ENCODE assay signal across 9 mouse cellular contexts in the genomic region with DNA sequence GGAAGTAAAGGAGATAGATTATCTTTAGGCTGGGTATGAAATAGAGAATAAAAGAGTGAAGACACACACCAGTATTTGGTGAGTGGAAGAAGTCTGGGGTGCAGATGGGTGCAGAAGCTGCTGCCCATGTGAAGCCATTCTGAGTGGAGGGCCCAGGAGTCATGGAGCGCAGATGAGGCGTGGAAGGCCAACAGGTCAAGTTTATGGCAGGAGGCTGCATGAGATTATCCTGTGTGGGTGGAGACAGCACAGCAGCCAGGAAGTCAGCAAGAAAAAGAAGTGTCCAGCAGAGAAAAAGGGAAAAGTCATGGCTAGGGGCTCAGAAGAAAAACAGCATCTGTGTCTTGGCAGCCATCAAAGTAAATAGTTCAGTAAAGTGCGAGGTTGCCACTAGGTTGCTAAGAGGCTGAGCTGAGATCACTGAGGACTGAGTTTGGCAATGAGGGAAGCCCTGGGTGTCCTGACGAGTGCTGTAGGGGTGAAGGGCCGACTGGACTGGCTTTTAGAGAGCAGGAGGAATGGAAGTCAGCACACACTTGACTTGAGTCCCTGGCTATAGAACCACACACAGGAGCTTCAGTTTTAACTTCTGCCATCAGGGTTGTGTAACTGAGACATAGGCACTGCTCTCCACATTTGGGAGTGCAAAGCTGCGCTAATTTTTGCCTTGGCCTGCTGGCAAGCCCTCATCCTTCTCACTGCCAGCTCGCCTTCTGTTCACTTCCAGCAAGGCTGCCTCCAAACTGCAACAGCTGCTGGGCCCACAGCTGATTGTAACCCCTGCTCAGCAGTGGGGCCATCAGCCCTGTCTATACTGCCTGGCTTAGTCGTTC. TPM values are rescaled to one million over a fixed set of nuclear protein-coding genes. Genes with fewer than 3 reads are reported as not detected.
DNase-seq lines count a peak whose midpoint lies in the region; ATAC-seq and TF ChIP-seq lines count a peak whose summit lies in the region.
"Had no signal": no experiment of that assay in that cellular context is flagged by ENCODE, and none has a peak within 500 bp of the region (broad histone marks: within the 10 kb centered on the region; RNA-seq: fewer than 3 reads in every experiment).

No protein-coding gene starts in this region.

- 71% methylated on average over 8 of the region's 8 CpGs for WGBS in midbrain, embryonic 11.5 days
- 78% methylated on average over 8 of the region's 8 CpGs for WGBS in midbrain, embryonic 10.5 days
- 47% methylated on average over 8 of the region's 8 CpGs for WGBS in hindbrain, embryonic 15.5 days
- 52% methylated on average over 8 of the region's 8 CpGs for WGBS in lung, embryonic 14.5 days
- 51% methylated on average over 8 of the region's 8 CpGs for WGBS in small intestine, adult 2 months

- H3K9ac ChIP-seq in midbrain, embryonic 11.5 days (ENCODE audit: low read length): 0 out of 2 replicates have a peak overlapping the region, but pooled peaks have one; percentile 30
- H3K9ac ChIP-seq in hindbrain, embryonic 15.5 days: no peak overlapping the region
- H3K9ac ChIP-seq in lung, embryonic 14.5 days: no peak overlapping the region

- TF ChIP-seq POLR2A in small intestine, adult 2 months (IDR thresholded peaks at IDR 0.05; ENCODE audit: low read depth, low read length): no peak

- no peaks in the 10 kb centered on the region for H3K4me1 ChIP-seq in midbrain, embryonic 11.5 days (ENCODE audit: control insufficient read depth, insufficient read depth, low read length)
- H3K4me1 ChIP-seq in midbrain, embryonic 10.5 days: peaks cover 11% of the 10 kb centered on the region
- peaks cover 28% of the 10 kb centered on the region for H3K4me1 ChIP-seq in hindbrain, embryonic 15.5 days (replicated peaks)
- no peaks in the 10 kb centered on the region; the same call in 1 of the 2 replicates for H3K4me1 ChIP-seq in lung, embryonic 14.5 days (ENCODE audit: insufficient read depth)
- peaks cover 25% of the 10 kb centered on the region for H3K4me1 ChIP-seq in small intestine, adult 2 months (ENCODE audit: control insufficient read depth, insufficient read depth, insufficient read length, low read length)

- ATAC-seq in midbrain, embryonic 11.5 days (ENCODE audit: low FRiP score): no peak
- ATAC-seq in hindbrain, embryonic 15.5 days (ENCODE audit: low FRiP score, low read depth): peak; percentile 85
- no peak; the same call in 1 of the 2 replicates for ATAC-seq in lung, embryonic 14.5 days (ENCODE audit: insufficient read depth)

- no peak overlapping the region for H3K4me2 ChIP-seq in midbrain, embryonic 11.5 days
- H3K4me2 ChIP-seq in hindbrain, embryonic 15.5 days: 0 out of 2 replicates have a peak overlapping the region, but pooled peaks have one; percentile 8
- H3K4me2 ChIP-seq in lung, embryonic 14.5 days: no peak overlapping the region

- no peak overlapping the region for H3K4me3 ChIP-seq in midbrain, embryonic 11.5 days (ENCODE audit: low read depth, low read length)
- no peak overlapping the region for H3K4me3 ChIP-seq in midbrain, embryonic 10.5 days
- H3K4me3 ChIP-seq in hindbrain, embryonic 15.5 days: no peak overlapping the region
- no peak overlapping the region for H3K4me3 ChIP-seq in lung, embryonic 14.5 days (ENCODE audit: low read depth, low read length)
- no peak overlapping the region for H3K4me3 ChIP-seq in small intestine, adult 2 months (ENCODE audit: low read depth, low read length)
- H3K4me3 ChIP-seq: erythroblast, embryonic 14.5 days had no signal

- no peaks in the 10 kb centered on the region for H3K27me3 ChIP-seq in midbrain, embryonic 11.5 days (ENCODE audit: control insufficient read depth, insufficient read depth, low read length)
- no peaks in the 10 kb centered on the region for H3K27me3 ChIP-seq in midbrain, embryonic 10.5 days (ENCODE audit: low read depth, poor library complexity, severe bottlenecking)
- no peaks in the 10 kb centered on the region for H3K27me3 ChIP-seq in hindbrain, embryonic 15.5 days
- no peaks in the 10 kb centered on the region for H3K27me3 ChIP-seq in lung, embryonic 14.5 days (ENCODE audit: insufficient read depth, low read length)
- H3K27me3 ChIP-seq in small intestine, adult 2 months (ENCODE audit: control insufficient read depth, insufficient read depth, low read length): no peaks in the 10 kb centered on the region

- no peak for TF ChIP-seq CTCF in lung, embryonic 14.5 days (IDR thresholded peaks at IDR 0.05; ENCODE audit: low read depth)
- TF ChIP-seq CTCF in small intestine, adult 2 months (IDR thresholded peaks at IDR 0.05; ENCODE audit: extremely low read depth, insufficient read length, insufficient replicate concordance, low read depth, low read length): no peak

- no peaks in the 10 kb centered on the region for H3K36me3 ChIP-seq in midbrain, embryonic 11.5 days (ENCODE audit: control insufficient read depth, insufficient read depth, low read length)
- 0 out of 2 replicates have a peak, but pooled peaks cover 3% of the 10 kb centered on the region for H3K36me3 ChIP-seq in midbrain, embryonic 10.5 days
- H3K36me3 ChIP-seq in hindbrain, embryonic 15.5 days: no peaks in the 10 kb centered on the region
- 0 out of 2 replicates have a peak, but pooled peaks cover 3% of the 10 kb centered on the region for H3K36me3 ChIP-seq in lung, embryonic 14.5 days (ENCODE audit: insufficient read depth)
- peaks cover 1% of the 10 kb centered on the region; the same call in 1 of the 2 replicates for H3K36me3 ChIP-seq in small intestine, adult 2 months (ENCODE audit: control insufficient read depth, insufficient read depth, low read length)

- H3K9me3 ChIP-seq in midbrain, embryonic 11.5 days (ENCODE audit: control insufficient read depth, low read length): no peaks in the 10 kb centered on the region
- no peaks in the 10 kb centered on the region for H3K9me3 ChIP-seq in midbrain, embryonic 10.5 days (replicated peaks)
- no peaks in the 10 kb centered on the region for H3K9me3 ChIP-seq in hindbrain, embryonic 15.5 days
- H3K9me3 ChIP-seq in lung, embryonic 14.5 days (ENCODE audit: low read depth, low read length): no peaks in the 10 kb centered on the region

- H3K27ac ChIP-seq in midbrain, embryonic 11.5 days (ENCODE audit: low read depth, low read length): no peak overlapping the region
- H3K27ac ChIP-seq in midbrain, embryonic 10.5 days (replicated peaks): no peak overlapping the region
- peak overlapping the region; percentile 63 for H3K27ac ChIP-seq in hindbrain, embryonic 15.5 days (replicated peaks)
- H3K27ac ChIP-seq in lung, embryonic 14.5 days (ENCODE audit: low read depth): no peak overlapping the region
- H3K27ac ChIP-seq in small intestine, adult 2 months (ENCODE audit: insufficient read depth, low read depth, low read length): peak overlapping the region; percentile 0; the same call in 1 of the 2 replicates

- no peak for DNase-seq in midbrain, embryonic 11.5 days (ENCODE audit: low spot score, missing footprints)
- DNase-seq in midbrain, embryonic 10.5 days (ENCODE audit: low spot score): no peak
- DNase-seq in frontal cortex, postnatal 25 days (ENCODE audit: low spot score in 2 of 2): peak; percentile 24 to 32
- DNase-seq in lung, embryonic 14.5 days: peak; percentile 6
- DNase-seq in urinary bladder, adult 2 months (ENCODE audit: low spot score): no peak
- no peak for DNase-seq in ovary, postnatal 10 days (ENCODE audit: low spot score)

RNA-seq across cellular contexts. Expression of a gene that starts 8.1 kb away (rescaled TPM):
- polyA plus RNA-seq in midbrain, embryonic 11.5 days (2014; fragmentation: Nextera tagmentation; extraction: Ambion mirVana): 12.5 and 15.3 TPM in 2 replicates
- 12.1 and 15.5 TPM in 2 replicates for polyA plus RNA-seq in midbrain, embryonic 10.5 days (2016; fragmentation: Nextera tagmentation; extraction: Ambion mirVana)
- polyA plus RNA-seq in hindbrain, embryonic 15.5 days (2015; fragmentation: Nextera tagmentation; extraction: Ambion mirVana): 24.5 and 26.0 TPM in 2 replicates
- 18.1 and 20.1 TPM in 2 replicates for polyA plus RNA-seq in lung, embryonic 14.5 days (2014; fragmentation: Nextera tagmentation; extraction: Ambion mirVana)
- 7.2 and 12.3 TPM in 2 replicates for polyA plus RNA-seq in small intestine, adult 2 months (2012; rRNA removed)
- 17.8 and 20.3 TPM in 2 replicates for polyA plus RNA-seq in urinary bladder, adult 2 months (2012; rRNA removed)

RNA-seq across cellular contexts. Expression of a gene that starts 39.6 kb away (rescaled TPM):
- 252 and 261 TPM in 2 replicates for polyA plus RNA-seq in midbrain, embryonic 11.5 days (2014; fragmentation: Nextera tagmentation; extraction: Ambion mirVana)
- 222 and 230 TPM in 2 replicates for polyA plus RNA-seq in midbrain, embryonic 10.5 days (2016; fragmentation: Nextera tagmentation; extraction: Ambion mirVana)
- 94.4 and 95.6 TPM in 2 replicates for polyA plus RNA-seq in hindbrain, embryonic 15.5 days (2015; fragmentation: Nextera tagmentation; extraction: Ambion mirVana)
- polyA plus RNA-seq in lung, embryonic 14.5 days (2014; fragmentation: Nextera tagmentation; extraction: Ambion mirVana): 193 TPM in 2 replicates
- polyA plus RNA-seq in small intestine, adult 2 months (2012; rRNA removed): 16.1 and 17.6 TPM in 2 replicates
- 57.3 and 59.2 TPM in 2 replicates for polyA plus RNA-seq in urinary bladder, adult 2 months (2012; rRNA removed)

Comparison
In these comparisons a context has a peak if more than half of its experiments do, and no peak if none do; other contexts are left out.
1. DNase-seq: peak in frontal cortex, postnatal 25 days (2 of 2) and lung, embryonic 14.5 days (single experiment); none in midbrain, embryonic 11.5 days (single experiment), midbrain, embryonic 10.5 days (single experiment), urinary bladder, adult 2 months (single experiment) and ovary, postnatal 10 days (single experiment).
2. H3K27ac ChIP-seq: peak in hindbrain, embryonic 15.5 days (single experiment) and small intestine, adult 2 months (single experiment); none in midbrain, embryonic 11.5 days (single experiment), midbrain, embryonic 10.5 days (single experiment) and lung, embryonic 14.5 days (single experiment).